Mouse (Mus musculus) MEL (cell line): ENCODE results near the gene Dcp1b. TPM values are rescaled to one million over a fixed set of nuclear protein-coding genes. Genes with fewer than 3 reads are reported as not detected.

Source experiments
- DNase-seq: peaks from one replicate; pipeline ENCODE4 v3.0.0; 2011; ENCODE audit warnings: low read depth, low spot score
- H3K27ac ChIP-seq: 2 replicates; pipeline ENCODE4 v1.5.1; 2012; ENCODE audit warnings: low read depth, mild to moderate bottlenecking, control low read depth, low read length, moderate library complexity; ENCODE audit not compliant: control insufficient read depth
- H3K27me3 ChIP-seq, 2 experiments: fragments of 150-350 bp in 1 of 2; sonication (generic) in 1 of 2; 2 replicates each; pipeline ENCODE4 v1.6.1; 2012; ENCODE audit warnings: low read length in 2 of 2, mild to moderate bottlenecking in 2 of 2, improper control_type of control experiment in 1 of 2, moderate library complexity in 1 of 2; ENCODE audit not compliant: insufficient read depth in 2 of 2, control insufficient read depth in 1 of 2
- H3K36me3 ChIP-seq, 2 experiments: 2 replicates each; pipeline ENCODE4 v1.6.1; 2012 to 2014; ENCODE audit warnings: low read length in 2 of 2, improper control_type of control experiment in 1 of 2, inconsistent platforms in 1 of 2, mild to moderate bottlenecking in 1 of 2; ENCODE audit not compliant: insufficient read depth in 2 of 2, control insufficient read depth in 1 of 2
- H3K4me1 ChIP-seq, 2 experiments: fragments of 150-350 bp in 1 of 2; sonication (generic) in 1 of 2; 2 replicates each; pipeline ENCODE4 v1.6.1; 2012; ENCODE audit warnings: low read length in 2 of 2, improper control_type of control experiment in 1 of 2, mild to moderate bottlenecking in 1 of 2; ENCODE audit not compliant: insufficient read depth in 2 of 2, control insufficient read depth in 1 of 2
- H3K4me3 ChIP-seq, 2 experiments: fragments of 150-350 bp in 1 of 2; sonication (generic) in 1 of 2; 2 replicates each; pipeline ENCODE4 v1.5.1; 2012; ENCODE audit warnings: low read depth in 2 of 2, low read length in 2 of 2, mild to moderate bottlenecking in 2 of 2, moderate library complexity in 2 of 2, control low read depth in 1 of 2, improper control_type of control experiment in 1 of 2; ENCODE audit not compliant: control insufficient read depth in 1 of 2, insufficient read depth in 1 of 2
- H3K79me2 ChIP-seq: 2 replicates; pipeline ENCODE4 v1.6.1; 2012; ENCODE audit warnings: mild to moderate bottlenecking, low read length, moderate library complexity; ENCODE audit not compliant: control insufficient read depth, poor library complexity, insufficient read depth
- H3K9ac ChIP-seq: 2 replicates; pipeline ENCODE4 v1.6.1; 2012; ENCODE audit warnings: low read depth, mild to moderate bottlenecking, control low read depth, low read length, moderate library complexity; ENCODE audit not compliant: control insufficient read depth, poor library complexity, severe bottlenecking
- H3K9me3 ChIP-seq: fragments of 150-350 bp; sonication (generic); replicated peaks from 2 replicates; pipeline ENCODE4 v1.6.1; 2012; ENCODE audit warnings: mild to moderate bottlenecking, low read length, improper control_type of control experiment, moderate library complexity; ENCODE audit not compliant: insufficient read depth
- BHLHE40 ChIP-seq: IDR thresholded peaks from 2 replicates; pipeline ENCODE4 v1.6.1; 2012; ENCODE audit warnings: low read depth, mild to moderate bottlenecking, inconsistent platforms, low read length, improper control_type of control experiment, borderline replicate concordance
- CHD2 ChIP-seq: IDR thresholded peaks from 2 replicates; pipeline ENCODE4 v1.6.1; 2011; ENCODE audit warnings: low read length, improper control_type of control experiment
- CTCF ChIP-seq, 3 experiments: IDR thresholded peaks in 2 of 3; conservative IDR thresholded peaks in 1 of 3; 2 replicates each; pipeline ENCODE4 v1.5.1; 2011 to 2012; ENCODE audit warnings: low read length in 3 of 3, low read depth in 2 of 3, mild to moderate bottlenecking in 2 of 3, improper control_type of control experiment in 1 of 3, inconsistent platforms in 1 of 3, mixed read lengths in 1 of 3, moderate library complexity in 1 of 3; ENCODE audit not compliant: control insufficient read depth in 1 of 3, insufficient read depth in 1 of 3, poor library complexity in 1 of 3, severe bottlenecking in 1 of 3
- E2F4 ChIP-seq: IDR thresholded peaks from 2 replicates; pipeline ENCODE4 v1.6.1; 2011; ENCODE audit warnings: low read depth, low read length, improper control_type of control experiment, borderline replicate concordance
- ELF1 ChIP-seq: IDR thresholded peaks from 2 replicates; pipeline ENCODE4 v1.6.1; 2014; ENCODE audit warnings: low read depth, mild to moderate bottlenecking, inconsistent platforms, low read length, improper control_type of control experiment, moderate library complexity
- EP300 ChIP-seq, 2 experiments: IDR thresholded peaks; 2 replicates each; pipeline ENCODE4 v1.6.1; 2011; ENCODE audit warnings: improper control_type of control experiment in 2 of 2, low read length in 2 of 2, low read depth in 1 of 2, mild to moderate bottlenecking in 1 of 2
- GABPA ChIP-seq: IDR thresholded peaks from 2 replicates; pipeline ENCODE4 v1.6.1; 2012; ENCODE audit warnings: low read depth, mild to moderate bottlenecking, inconsistent platforms, low read length, improper control_type of control experiment, moderate library complexity
- GATA1 ChIP-seq: IDR thresholded peaks from 2 replicates; pipeline ENCODE4 v1.6.1; 2011; ENCODE audit warnings: low read depth, low read length, improper control_type of control experiment
- JUND ChIP-seq: IDR thresholded peaks from 2 replicates; pipeline ENCODE4 v1.6.1; 2011; ENCODE audit warnings: low read depth, mild to moderate bottlenecking, improper control_type of control experiment, low read length
- MAFK ChIP-seq: IDR thresholded peaks from 2 replicates; pipeline ENCODE4 v1.6.1; 2011; ENCODE audit warnings: low read depth, mild to moderate bottlenecking, low read length, improper control_type of control experiment, borderline replicate concordance
- MAZ ChIP-seq: IDR thresholded peaks from 2 replicates; pipeline ENCODE4 v1.6.1; 2012; ENCODE audit warnings: low read depth, mild to moderate bottlenecking, inconsistent platforms, low read length, improper control_type of control experiment
- MEF2A ChIP-seq: IDR thresholded peaks from 2 replicates; pipeline ENCODE4 v1.6.1; 2014; ENCODE audit warnings: low read depth, mild to moderate bottlenecking, inconsistent platforms, low read length, improper control_type of control experiment; ENCODE audit not compliant: poor library complexity, insufficient replicate concordance, severe bottlenecking; ENCODE audit errors: extremely low read depth
- MXI1 ChIP-seq: IDR thresholded peaks from 2 replicates; pipeline ENCODE4 v1.6.1; 2011; ENCODE audit warnings: mild to moderate bottlenecking, low read depth, low read length, improper control_type of control experiment
- MYC ChIP-seq: IDR thresholded peaks from 2 replicates; pipeline ENCODE4 v1.6.1; 2011; ENCODE audit warnings: low read depth, mild to moderate bottlenecking, low read length, improper control_type of control experiment, moderate library complexity
- NELFE ChIP-seq: IDR thresholded peaks from 2 replicates; pipeline ENCODE4 v1.6.1; 2011; ENCODE audit warnings: low read depth, low read length, improper control_type of control experiment
- NRF1 ChIP-seq: IDR thresholded peaks from 2 replicates; pipeline ENCODE4 v1.6.1; 2014; ENCODE audit warnings: low read depth, mild to moderate bottlenecking, inconsistent platforms, low read length, improper control_type of control experiment, moderate library complexity; ENCODE audit not compliant: poor library complexity, insufficient read depth, severe bottlenecking
- POLR2A ChIP-seq, 2 experiments: IDR thresholded peaks; 2 replicates each; pipeline ENCODE4 v1.6.1; 2011 to 2012; ENCODE audit warnings: low read length in 2 of 2, mild to moderate bottlenecking in 2 of 2, control low read depth in 1 of 2, improper control_type of control experiment in 1 of 2, low read depth in 1 of 2, moderate library complexity in 1 of 2; ENCODE audit not compliant: control insufficient read depth in 1 of 2, insufficient read depth in 1 of 2, poor library complexity in 1 of 2
- POLR2AphosphoS5 ChIP-seq: IDR thresholded peaks from 2 replicates; pipeline ENCODE4 v1.6.1; 2012; ENCODE audit warnings: low read depth, borderline replicate concordance, mild to moderate bottlenecking, inconsistent platforms, low read length, moderate library complexity, mixed read lengths
- TAL1 ChIP-seq: IDR thresholded peaks from 2 replicates; pipeline ENCODE4 v1.6.1; 2012; ENCODE audit warnings: mild to moderate bottlenecking, inconsistent platforms, low read length, moderate library complexity, mixed read lengths
- TBP ChIP-seq: IDR thresholded peaks from 2 replicates; pipeline ENCODE4 v1.8.0; 2011; ENCODE audit warnings: low read depth, low read length, improper control_type of control experiment
- TCF12 ChIP-seq: IDR thresholded peaks from 2 replicates; pipeline ENCODE4 v1.6.1; 2014; ENCODE audit warnings: low read depth, mild to moderate bottlenecking, inconsistent platforms, low read length, improper control_type of control experiment, moderate library complexity
- UBTF ChIP-seq: IDR thresholded peaks from 2 replicates; pipeline ENCODE4 v1.6.1; 2012; ENCODE audit warnings: low read depth, mild to moderate bottlenecking, inconsistent platforms, low read length, improper control_type of control experiment, moderate library complexity, borderline replicate concordance; ENCODE audit not compliant: insufficient read depth
- USF2 ChIP-seq, 2 experiments: IDR thresholded peaks; 2 replicates each; pipeline ENCODE4 v1.6.1; 2011 to 2012; ENCODE audit warnings: improper control_type of control experiment in 2 of 2, low read length in 2 of 2, borderline replicate concordance in 1 of 2, inconsistent platforms in 1 of 2, low read depth in 1 of 2, mild to moderate bottlenecking in 1 of 2; ENCODE audit not compliant: insufficient read depth in 1 of 2
- ZC3H11A ChIP-seq: IDR thresholded peaks from 2 replicates; pipeline ENCODE4 v1.6.1; 2012; ENCODE audit warnings: low read depth, mild to moderate bottlenecking, inconsistent platforms, low read length, improper control_type of control experiment
- ZKSCAN1 ChIP-seq: IDR thresholded peaks from 2 replicates; pipeline ENCODE4 v1.6.1; 2012; ENCODE audit warnings: low read depth, mild to moderate bottlenecking, inconsistent platforms, low read length, improper control_type of control experiment, moderate library complexity
- ZNF384 ChIP-seq: IDR thresholded peaks from 2 replicates; pipeline ENCODE4 v1.6.1; 2012; ENCODE audit warnings: low read depth, mild to moderate bottlenecking, inconsistent platforms, low read length, improper control_type of control experiment
- polyA plus RNA-seq, 2 experiments: library from polyadenylated mRNA; stranded (reverse) in 1 of 2; unstranded in 1 of 2; fragments of >175 nt in 1 of 2; fragments of >200 nt in 1 of 2; gene quantifications; 2 replicates each; pipeline versions ENCODE4 v1.2.1 to v1.2.4; 2012; ENCODE audit warnings: low replicate concordance in 2 of 2, low read depth in 1 of 2; ENCODE audit not compliant: insufficient read length in 2 of 2, insufficient read depth in 1 of 2, missing spikeins in 1 of 2
- total RNA-seq: library from RNA; depleted of rRNA; stranded (reverse); fragments of 300-350 nt; gene quantifications from 2 replicates; pipeline ENCODE4 v1.2.3, GENCODE M21; 2012

Gene Dcp1b
- total and polyA plus RNA-seq, 3 experiments, result 7.9 to 15.7 TPM; not detected in 1

GRCm38 (mm10) chr6:119227001-119227400, 51.9 kb downstream of the Dcp1b start:
- Histone ChIP-seq H3K9me3 (no peaks in the 10 kb centered on the region), H3K4me1 (no peaks in the 10 kb centered on the region), H3K27ac (no peak overlapping the region), H3K36me3 (no peaks in the 10 kb centered on the region), H3K4me3 (no peak overlapping the region), H3K9ac (no peak overlapping the region), H3K27me3 (peaks cover 0 to 2% of the 10 kb centered on the region in 2 experiments; a peak in 1 of 4 replicates), H3K79me2 (no peaks in the 10 kb centered on the region)
- TF ChIP-seq UBTF (no peak), E2F4 (no peak), EP300 (IDR thresholded peaks at IDR 0.05; ENCODE audit: low read depth in 1 of 2, low read length in 2 of 2) (no peak), USF2 (IDR thresholded peaks at IDR 0.05; ENCODE audit: borderline replicate concordance in 1 of 2, insufficient read depth in 1 of 2, low read depth in 1 of 2, low read length in 2 of 2) (no peak), NRF1 (no peak), ELF1 (no peak), BHLHE40 (no peak), POLR2A (IDR thresholded peaks at IDR 0.05; ENCODE audit: control insufficient read depth in 1 of 2, insufficient read depth in 1 of 2, low read depth in 1 of 2, low read length in 2 of 2, poor library complexity in 1 of 2) (no peak), JUND (no peak), CHD2 (no peak), MYC (no peak), ZC3H11A (no peak), ZNF384 (no peak), TBP (no peak), TAL1 (no peak)
- DNase-seq, result no peak

- no peak overlapping the region for H3K4me3 ChIP-seq
- TF ChIP-seq CHD2 (no peak), NELFE (no peak), ZC3H11A (no peak), BHLHE40 (no peak), POLR2AphosphoS5 (no peak), TCF12 (no peak), GATA1 (no peak), TBP (no peak), MEF2A (no peak), UBTF (no peak), GABPA (no peak), MXI1 (no peak), ZKSCAN1 (no peak), ELF1 (no peak), CTCF (IDR thresholded peaks at IDR 0.05 in 2 of 3, conservative IDR thresholded peaks at IDR 0.05 in 1 of 3; ENCODE audit: control insufficient read depth in 1 of 3, insufficient read depth in 1 of 3, low read depth in 2 of 3, low read length in 3 of 3, poor library complexity in 1 of 3, severe bottlenecking in 1 of 3) (no peak), ZNF384 (no peak), MAZ (no peak), MAFK (no peak)
- no peaks in the 10 kb centered on the region for H3K9me3 ChIP-seq
- no peak overlapping the region for H3K27ac ChIP-seq
- no peak for DNase-seq
- H3K36me3 ChIP-seq, result no peaks in the 10 kb centered on the region
- no peaks in the 10 kb centered on the region for H3K4me1 ChIP-seq
- H3K27me3 ChIP-seq, result peaks cover 0 to 2% of the 10 kb centered on the region in 2 experiments; a peak in 1 of 4 replicates
- H3K9ac ChIP-seq, result no peak overlapping the region
- no peaks in the 10 kb centered on the region for H3K79me2 ChIP-seq
These were observed 54.0 kb downstream of the Dcp1b start for GRCm38 (mm10) chr6:119228861-119229603.
